In genomic region chrX:109354633-109355032, GRCm38 (mm10) we compare ENCODE assay signal across 16 mouse cellular contexts.
DNase-seq lines count a peak whose midpoint lies in the region; ATAC-seq and TF ChIP-seq lines count a peak whose summit lies in the region.
"Had no signal": no experiment of that assay in that cellular context is flagged by ENCODE, and none has a peak within 500 bp of the region (broad histone marks: within the 10 kb centered on the region; RNA-seq: fewer than 3 reads in every experiment).

No protein-coding gene starts in this region.

- no peaks in the 10 kb centered on the region for H3K4me1 ChIP-seq in hindbrain, postnatal 0 days (ENCODE audit: insufficient read depth, low read length)
- no peaks in the 10 kb centered on the region for H3K4me1 ChIP-seq in hindbrain, embryonic 16.5 days (ENCODE audit: control insufficient read depth, insufficient read depth, low read depth, low read length)
- no peaks in the 10 kb centered on the region for H3K4me1 ChIP-seq in midbrain, postnatal 0 days (ENCODE audit: insufficient read depth, low read length)
- no peaks in the 10 kb centered on the region for H3K4me1 ChIP-seq in midbrain, embryonic 15.5 days
- H3K4me1 ChIP-seq: embryonic facial prominence, embryonic 13.5 days; forebrain, embryonic 15.5 days; heart, embryonic 15.5 days; limb, embryonic 15.5 days had no signal

- no peak overlapping the region for H3K4me3 ChIP-seq in hindbrain, postnatal 0 days (ENCODE audit: low read length)
- H3K4me3 ChIP-seq in hindbrain, embryonic 16.5 days (ENCODE audit: low read length), result no peak overlapping the region
- H3K4me3 ChIP-seq in midbrain, postnatal 0 days (ENCODE audit: low read depth, low read length), result no peak overlapping the region
- no peak overlapping the region for H3K4me3 ChIP-seq in midbrain, embryonic 15.5 days
- H3K4me3 ChIP-seq: embryonic facial prominence, embryonic 13.5 days; forebrain, embryonic 15.5 days; heart, embryonic 15.5 days; limb, embryonic 15.5 days had no signal

- 38% methylated on average over 3 of the region's 3 CpGs for WGBS in hindbrain, postnatal 0 days
- 33% methylated on average over 3 of the region's 3 CpGs for WGBS in hindbrain, embryonic 16.5 days
- WGBS in midbrain, postnatal 0 days, result 35% methylated on average over 3 of the region's 3 CpGs
- WGBS in midbrain, embryonic 15.5 days, result 23% methylated on average over 3 of the region's 3 CpGs

- H3K9me3 ChIP-seq in hindbrain, postnatal 0 days (ENCODE audit: low read length), result no peaks in the 10 kb centered on the region
- no peaks in the 10 kb centered on the region for H3K9me3 ChIP-seq in hindbrain, embryonic 16.5 days (ENCODE audit: control insufficient read depth, low read length)
- no peaks in the 10 kb centered on the region for H3K9me3 ChIP-seq in midbrain, postnatal 0 days (ENCODE audit: low read length)
- no peaks in the 10 kb centered on the region for H3K9me3 ChIP-seq in midbrain, embryonic 15.5 days
- H3K9me3 ChIP-seq: embryonic facial prominence, embryonic 13.5 days; forebrain, embryonic 15.5 days; heart, embryonic 15.5 days; limb, embryonic 15.5 days had no signal

- H3K4me2 ChIP-seq in hindbrain, postnatal 0 days (ENCODE audit: low read depth, low read length), result no peak overlapping the region
- H3K4me2 ChIP-seq in hindbrain, embryonic 16.5 days (ENCODE audit: low read length), result no peak overlapping the region
- H3K4me2 ChIP-seq in midbrain, postnatal 0 days (ENCODE audit: low read depth, low read length, poor library complexity, severe bottlenecking), result no peak overlapping the region
- no peak overlapping the region for H3K4me2 ChIP-seq in midbrain, embryonic 15.5 days
- H3K4me2 ChIP-seq: embryonic facial prominence, embryonic 13.5 days; forebrain, embryonic 15.5 days; heart, embryonic 15.5 days; limb, embryonic 15.5 days had no signal

- peak; percentile 42 for TF ChIP-seq CTCF in hindbrain, postnatal 0 days (IDR thresholded peaks at IDR 0.05; ENCODE audit: low read depth)
- peak; percentile 60 for TF ChIP-seq CTCF in midbrain, postnatal 0 days (IDR thresholded peaks at IDR 0.05)
- TF ChIP-seq CTCF in brain, embryonic 14.5 days (IDR thresholded peaks at IDR 0.05; ENCODE audit: borderline replicate concordance, extremely low read depth, insufficient read depth, insufficient read length), result no peak; the same call in 1 of the 2 replicates

- no peaks in the 10 kb centered on the region for H3K36me3 ChIP-seq in hindbrain, postnatal 0 days (ENCODE audit: insufficient read depth, low read length)
- no peaks in the 10 kb centered on the region for H3K36me3 ChIP-seq in hindbrain, embryonic 16.5 days (ENCODE audit: control insufficient read depth, insufficient read depth, low read length)
- no peaks in the 10 kb centered on the region for H3K36me3 ChIP-seq in midbrain, postnatal 0 days (ENCODE audit: insufficient read depth, low read length)
- H3K36me3 ChIP-seq in midbrain, embryonic 15.5 days (replicated peaks), result no peaks in the 10 kb centered on the region
- H3K36me3 ChIP-seq: embryonic facial prominence, embryonic 13.5 days; forebrain, embryonic 15.5 days; heart, embryonic 15.5 days; limb, embryonic 15.5 days had no signal

- no peak overlapping the region for H3K27ac ChIP-seq in hindbrain, postnatal 0 days
- no peak overlapping the region for H3K27ac ChIP-seq in hindbrain, embryonic 16.5 days (ENCODE audit: low read depth, low read length)
- H3K27ac ChIP-seq in midbrain, postnatal 0 days (ENCODE audit: low read depth, low read length), result no peak overlapping the region
- H3K27ac ChIP-seq in midbrain, embryonic 15.5 days, result no peak overlapping the region
- H3K27ac ChIP-seq: embryonic facial prominence, embryonic 13.5 days; forebrain, embryonic 15.5 days; heart, embryonic 15.5 days; limb, embryonic 15.5 days had no signal

- peak; percentile 18 for DNase-seq in hindbrain, postnatal 0 days (ENCODE audit: low spot score)
- DNase-seq in midbrain, postnatal 0 days (ENCODE audit: low spot score), result peak; percentile 33
- DNase-seq in brain, embryonic 14.5 days (ENCODE audit: low read depth), result peak; percentile 49
- no peak for DNase-seq in neural tube, embryonic 10.5 days (ENCODE audit: extremely low spot score, low spot score)
- no peak for DNase-seq in urinary bladder, postnatal 10 days (ENCODE audit: low spot score)
- DNase-seq: cerebellum, adult 8-10 months; gastrocnemius, postnatal 36 days; kidney, postnatal 10 days; layer of hippocampus, postnatal 36 days; lung, postnatal 4 days had no signal

- no peak overlapping the region for H3K9ac ChIP-seq in hindbrain, postnatal 0 days (replicated peaks; ENCODE audit: low read length)
- no peak overlapping the region for H3K9ac ChIP-seq in hindbrain, embryonic 16.5 days (ENCODE audit: low read depth, low read length)
- no peak overlapping the region for H3K9ac ChIP-seq in midbrain, postnatal 0 days (replicated peaks; ENCODE audit: low read length, poor library complexity, severe bottlenecking)
- H3K9ac ChIP-seq in midbrain, embryonic 15.5 days, result no peak overlapping the region
- H3K9ac ChIP-seq: embryonic facial prominence, embryonic 13.5 days; forebrain, embryonic 15.5 days; heart, embryonic 15.5 days; limb, embryonic 15.5 days had no signal

- H3K27me3 ChIP-seq in hindbrain, postnatal 0 days (ENCODE audit: insufficient read depth, low read length), result no peaks in the 10 kb centered on the region
- H3K27me3 ChIP-seq in hindbrain, embryonic 16.5 days (replicated peaks; ENCODE audit: control insufficient read depth, insufficient read depth, low read length), result no peaks in the 10 kb centered on the region
- H3K27me3 ChIP-seq in midbrain, postnatal 0 days (ENCODE audit: insufficient read depth, low read length), result no peaks in the 10 kb centered on the region
- no peaks in the 10 kb centered on the region for H3K27me3 ChIP-seq in midbrain, embryonic 15.5 days (replicated peaks)
- H3K27me3 ChIP-seq: embryonic facial prominence, embryonic 13.5 days; forebrain, embryonic 15.5 days; heart, embryonic 15.5 days; limb, embryonic 15.5 days had no signal

- TF ChIP-seq POLR2A in brain, embryonic 14.5 days (IDR thresholded peaks at IDR 0.05; ENCODE audit: borderline replicate concordance, extremely low read depth, insufficient read depth, insufficient read length, poor library complexity, severe bottlenecking), result no peak

- no peak for ATAC-seq in hindbrain, postnatal 0 days
- ATAC-seq in hindbrain, embryonic 16.5 days, result no peak
- no peak for ATAC-seq in midbrain, postnatal 0 days (ENCODE audit: low FRiP score)
- no peak for ATAC-seq in midbrain, embryonic 15.5 days (replicated peaks)
- ATAC-seq: forebrain, embryonic 15.5 days had no signal

Comparison
In these comparisons a context has a peak if more than half of its experiments do, and no peak if none do; other contexts are left out.
1. DNase-seq: peak in hindbrain, postnatal 0 days (single experiment), midbrain, postnatal 0 days (single experiment) and brain, embryonic 14.5 days (single experiment); none in neural tube, embryonic 10.5 days (single experiment) and urinary bladder, postnatal 10 days (single experiment).